Mouse (Mus musculus) stomach, embryonic 15.5 days (tissue): ENCODE results near the gene Ildr2. TPM values are rescaled to one million over a fixed set of nuclear protein-coding genes. Genes with fewer than 3 reads are reported as not detected.
A peak's percentile ranks its signal among the peaks of the same experiment; 100 is the strongest.

ENCODE experiments used
- ATAC-seq: fragments of 200-750 bp; cut with Nextera tagmentation; 2 replicates; pipeline ENCODE4 v1.8.0; 2017; ENCODE audit warnings: low read depth, moderate number of reproducible peaks, moderate TSS enrichment; ENCODE audit not compliant: insufficient read depth, low FRiP score
- H3K27ac ChIP-seq: fragments of 300-500 bp; sonication (generic); 2 replicates; pipeline ENCODE4 v1.5.1; 2015; ENCODE audit warnings: mild to moderate bottlenecking, inconsistent platforms
- H3K27me3 ChIP-seq: fragments of 300-500 bp; sonication (generic); replicated peaks from 2 replicates; pipeline ENCODE4 v1.6.1; 2015; ENCODE audit warnings: inconsistent platforms
- H3K36me3 ChIP-seq: fragments of 300-500 bp; sonication (generic); 2 replicates; pipeline ENCODE4 v1.6.1; 2015; ENCODE audit warnings: inconsistent platforms
- H3K4me1 ChIP-seq: fragments of 300-500 bp; sonication (generic); 2 replicates; pipeline ENCODE4 v1.6.1; 2015; ENCODE audit warnings: inconsistent platforms
- H3K4me2 ChIP-seq: fragments of 300-500 bp; sonication (generic); 2 replicates; pipeline ENCODE4 v1.6.1; 2015; ENCODE audit warnings: mild to moderate bottlenecking, inconsistent platforms
- H3K4me3 ChIP-seq: fragments of 300-500 bp; sonication (generic); replicated peaks from 2 replicates; pipeline ENCODE4 v1.5.1; 2015; ENCODE audit warnings: inconsistent platforms
- H3K9ac ChIP-seq: fragments of 300-500 bp; sonication (generic); 2 replicates; pipeline ENCODE4 v1.6.1; 2015; ENCODE audit warnings: inconsistent platforms
- H3K9me3 ChIP-seq: fragments of 300-500 bp; sonication (generic); 2 replicates; pipeline ENCODE4 v1.6.1; 2016; ENCODE audit warnings: inconsistent platforms
- WGBS: fragments of 180-500 bp; shearing (Covaris S2); methylation state at CpG from one replicate; pipeline ENCODE4 v1.1.7; 2015; 5-methylcytosine and 5-hydroxymethylcytosine counted together
- polyA plus RNA-seq: library from polyadenylated mRNA; unstranded; fragments of >200 nt; fragmentation: Nextera tagmentation; extraction: Ambion mirVana; gene quantifications from 2 replicates; pipeline ENCODE4 v1.2.1, GENCODE M21; 2015

Gene Ildr2
- polyA plus RNA-seq, 1 experiment from 2014 or later = 1.5 TPM

GRCm38 (mm10) chr1:166308851-166309715, 55.1 kb downstream of the Ildr2 start:
- Histone ChIP-seq H3K4me3 (peak overlapping the region; percentile 47), H3K4me1 (0 out of 2 replicates have a peak, but pooled peaks cover 5% of the 10 kb centered on the region), H3K9ac (no peak overlapping the region), H3K4me2 (peak overlapping the region; percentile 94), H3K27ac (no peak overlapping the region), H3K27me3 (peaks cover 29% of the 10 kb centered on the region), H3K36me3 (no peaks in the 10 kb centered on the region), H3K9me3 (no peaks in the 10 kb centered on the region)
- peak; percentile 69 for ATAC-seq
- under 1% methylated on average over 86 of the region's 94 CpGs for WGBS

GRCm38 (mm10) chr1:166311151-166311550, 57.2 kb downstream of the Ildr2 start:
- H3K4me2 ChIP-seq = no peak overlapping the region
- no peak overlapping the region for H3K9ac ChIP-seq
- no peak overlapping the region for H3K27ac ChIP-seq
- 66% methylated on average over 5 of the region's 5 CpGs for WGBS
- H3K36me3 ChIP-seq = no peaks in the 10 kb centered on the region
- 0 out of 2 replicates have a peak, but pooled peaks cover 5% of the 10 kb centered on the region for H3K4me1 ChIP-seq
- H3K4me3 ChIP-seq = no peak overlapping the region
- ATAC-seq = no peak
- no peaks in the 10 kb centered on the region for H3K9me3 ChIP-seq
- peaks cover 29% of the 10 kb centered on the region for H3K27me3 ChIP-seq

- Histone ChIP-seq H3K4me3 (no peak overlapping the region), H3K36me3 (no peaks in the 10 kb centered on the region), H3K9me3 (no peaks in the 10 kb centered on the region), H3K27me3 (peaks cover 17% of the 10 kb centered on the region; the same call in 1 of the 2 replicates), H3K4me2 (no peak overlapping the region), H3K27ac (no peak overlapping the region), H3K9ac (no peak overlapping the region), H3K4me1 (0 out of 2 replicates have a peak, but pooled peaks cover 4% of the 10 kb centered on the region)
- no peak for ATAC-seq
- 65% methylated on average over 1 of the region's 1 CpGs for WGBS
Measured at GRCm38 (mm10) chr1:166313637-166314036, 59.7 kb downstream of the Ildr2 start.

DNA sequence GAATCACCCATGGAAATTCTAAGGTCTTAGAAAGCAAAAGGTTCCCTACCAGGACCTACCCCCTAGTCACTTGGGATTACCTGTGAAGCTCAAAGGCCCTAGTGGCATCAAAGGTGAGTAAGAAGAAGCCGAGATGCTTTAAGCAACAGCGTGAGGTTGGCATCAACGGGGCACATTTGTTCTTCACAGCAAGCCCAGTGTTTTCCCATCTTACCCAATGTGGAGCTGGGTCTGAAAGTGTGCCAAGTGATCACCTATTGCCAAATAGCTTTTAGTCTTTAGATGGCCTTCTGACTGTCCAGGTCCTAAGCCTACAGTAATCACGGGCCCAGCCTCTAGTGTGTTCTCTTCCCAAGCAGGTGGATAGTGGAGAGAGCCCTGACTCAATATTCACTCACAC, 61.8 kb downstream of the Ildr2 start:
- Histone ChIP-seq H3K4me1 (no peaks in the 10 kb centered on the region), H3K27ac (no peak overlapping the region), H3K4me2 (no peak overlapping the region), H3K9me3 (no peaks in the 10 kb centered on the region), H3K36me3 (no peaks in the 10 kb centered on the region), H3K9ac (no peak overlapping the region), H3K27me3 (no peaks in the 10 kb centered on the region), H3K4me3 (no peak overlapping the region)
- ATAC-seq = no peak
- WGBS = 78% methylated on average over 4 of the region's 4 CpGs

- no peak for ATAC-seq
- 12% methylated on average over 4 of the region's 4 CpGs for WGBS
- H3K4me3 ChIP-seq = no peak overlapping the region
- H3K9ac ChIP-seq = no peak overlapping the region
- H3K4me2 ChIP-seq = no peak overlapping the region
- H3K27ac ChIP-seq = no peak overlapping the region
- H3K9me3 ChIP-seq = no peaks in the 10 kb centered on the region
- no peaks in the 10 kb centered on the region for H3K36me3 ChIP-seq
- H3K27me3 ChIP-seq = no peaks in the 10 kb centered on the region
- H3K4me1 ChIP-seq = no peaks in the 10 kb centered on the region
Measured at GRCm38 (mm10) chr1:166319132-166319698, 65.3 kb downstream of the Ildr2 start.

DNA sequence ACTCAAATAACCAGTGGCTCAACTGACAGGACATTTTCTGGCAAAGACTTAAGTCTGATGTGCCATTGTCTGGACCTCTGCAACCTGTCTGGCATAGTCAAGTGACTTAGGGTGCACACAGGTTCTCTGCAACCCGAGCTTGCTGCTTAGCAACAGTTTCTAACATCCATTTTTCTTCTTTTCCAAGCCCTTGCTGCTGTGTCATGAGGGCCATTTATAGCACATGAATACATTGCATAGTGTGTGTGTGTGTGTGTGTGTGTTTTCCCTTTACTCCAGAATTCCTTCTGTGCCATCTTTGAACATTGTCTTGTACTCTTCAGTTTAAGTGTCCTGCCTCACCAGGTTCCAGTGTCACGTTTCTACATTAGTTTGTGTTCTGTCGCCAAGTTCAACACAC, 72.5 kb downstream of the Ildr2 start:
- no peak overlapping the region for H3K9ac ChIP-seq
- no peaks in the 10 kb centered on the region for H3K4me1 ChIP-seq
- H3K9me3 ChIP-seq = no peaks in the 10 kb centered on the region
- no peak overlapping the region for H3K27ac ChIP-seq
- no peaks in the 10 kb centered on the region for H3K27me3 ChIP-seq
- no peak for ATAC-seq
- H3K4me2 ChIP-seq = no peak overlapping the region
- 67% methylated on average over 3 of the region's 3 CpGs for WGBS
- H3K4me3 ChIP-seq = no peak overlapping the region
- H3K36me3 ChIP-seq = no peaks in the 10 kb centered on the region

GRCm38 (mm10) chr1:166330752-166331151, 76.8 kb downstream of the Ildr2 start:
- H3K9ac ChIP-seq = no peak overlapping the region
- no peaks in the 10 kb centered on the region for H3K27me3 ChIP-seq
- no peak overlapping the region for H3K4me2 ChIP-seq
- H3K9me3 ChIP-seq = no peaks in the 10 kb centered on the region
- H3K4me1 ChIP-seq = no peaks in the 10 kb centered on the region
- H3K4me3 ChIP-seq = no peak overlapping the region
- no peaks in the 10 kb centered on the region for H3K36me3 ChIP-seq
- H3K27ac ChIP-seq = no peak overlapping the region
- ATAC-seq = no peak
- WGBS = 56% methylated on average over 3 of the region's 3 CpGs

- Histone ChIP-seq H3K9ac (no peak overlapping the region), H3K4me3 (no peak overlapping the region), H3K4me1 (no peaks in the 10 kb centered on the region), H3K27me3 (no peaks in the 10 kb centered on the region), H3K27ac (no peak overlapping the region), H3K9me3 (no peaks in the 10 kb centered on the region), H3K36me3 (no peaks in the 10 kb centered on the region), H3K4me2 (no peak overlapping the region)
- WGBS = 78% methylated on average over 6 of the region's 6 CpGs
- ATAC-seq = no peak
Measured at GRCm38 (mm10) chr1:166339110-166339509, 85.2 kb downstream of the Ildr2 start.

- H3K4me2 ChIP-seq = no peak overlapping the region
- no peak for ATAC-seq
- H3K9me3 ChIP-seq = no peaks in the 10 kb centered on the region
- no peaks in the 10 kb centered on the region for H3K4me1 ChIP-seq
- no peaks in the 10 kb centered on the region for H3K27me3 ChIP-seq
- no peak overlapping the region for H3K4me3 ChIP-seq
- no peak overlapping the region for H3K27ac ChIP-seq
- WGBS = 67% methylated on average over 2 of the region's 2 CpGs
- no peak overlapping the region for H3K9ac ChIP-seq
- H3K36me3 ChIP-seq = no peaks in the 10 kb centered on the region
Measured at GRCm38 (mm10) chr1:166342060-166342459, 88.1 kb downstream of the Ildr2 start.

- no peaks in the 10 kb centered on the region for H3K27me3 ChIP-seq
- H3K9me3 ChIP-seq = no peaks in the 10 kb centered on the region
- no peak overlapping the region for H3K4me3 ChIP-seq
- ATAC-seq = no peak
- WGBS = 76% methylated on average over 1 of the region's 1 CpGs
- no peak overlapping the region for H3K27ac ChIP-seq
- no peaks in the 10 kb centered on the region for H3K4me1 ChIP-seq
- no peak overlapping the region for H3K9ac ChIP-seq
- no peaks in the 10 kb centered on the region for H3K36me3 ChIP-seq
- no peak overlapping the region for H3K4me2 ChIP-seq
Measured at GRCm38 (mm10) chr1:166342539-166342938, 88.6 kb downstream of the Ildr2 start.

DNA sequence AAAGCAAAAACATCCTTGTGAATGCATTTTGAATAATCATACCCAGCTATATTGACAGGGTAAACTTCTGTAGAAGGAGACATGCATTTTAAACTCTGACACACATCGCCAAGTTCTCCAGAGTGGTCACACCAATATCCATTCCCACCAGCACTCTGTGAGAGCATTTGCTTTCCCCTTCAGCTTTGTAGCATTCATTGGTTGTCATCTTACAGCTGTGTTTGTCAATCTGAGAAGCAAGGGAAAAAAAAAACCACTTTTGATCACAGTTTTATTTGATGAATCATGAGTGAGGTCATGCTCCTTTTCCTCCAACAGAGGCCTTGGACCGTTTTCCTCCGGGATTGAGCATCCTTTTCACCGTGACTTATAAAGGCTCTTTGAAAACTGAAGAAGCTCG, 89.6 kb downstream of the Ildr2 start:
- Histone ChIP-seq H3K36me3 (no peaks in the 10 kb centered on the region), H3K27me3 (no peaks in the 10 kb centered on the region), H3K4me3 (no peak overlapping the region), H3K27ac (no peak overlapping the region), H3K4me1 (no peaks in the 10 kb centered on the region), H3K9ac (no peak overlapping the region), H3K9me3 (no peaks in the 10 kb centered on the region), H3K4me2 (no peak overlapping the region)
- 62% methylated on average over 5 of the region's 5 CpGs for WGBS
- no peak for ATAC-seq

GRCm38 (mm10) chr1:166344300-166345077, 90.5 kb downstream of the Ildr2 start:
- no peak overlapping the region for H3K9ac ChIP-seq
- WGBS = 75% methylated on average over 8 of the region's 8 CpGs
- H3K9me3 ChIP-seq = no peaks in the 10 kb centered on the region
- H3K27me3 ChIP-seq = no peaks in the 10 kb centered on the region
- H3K4me2 ChIP-seq = no peak overlapping the region
- no peak for ATAC-seq
- H3K27ac ChIP-seq = no peak overlapping the region
- H3K36me3 ChIP-seq = no peaks in the 10 kb centered on the region
- no peaks in the 10 kb centered on the region for H3K4me1 ChIP-seq
- H3K4me3 ChIP-seq = no peak overlapping the region
